Mouse (Mus musculus): ENCODE measurements around the gene Zc3h12d.

DNA sequence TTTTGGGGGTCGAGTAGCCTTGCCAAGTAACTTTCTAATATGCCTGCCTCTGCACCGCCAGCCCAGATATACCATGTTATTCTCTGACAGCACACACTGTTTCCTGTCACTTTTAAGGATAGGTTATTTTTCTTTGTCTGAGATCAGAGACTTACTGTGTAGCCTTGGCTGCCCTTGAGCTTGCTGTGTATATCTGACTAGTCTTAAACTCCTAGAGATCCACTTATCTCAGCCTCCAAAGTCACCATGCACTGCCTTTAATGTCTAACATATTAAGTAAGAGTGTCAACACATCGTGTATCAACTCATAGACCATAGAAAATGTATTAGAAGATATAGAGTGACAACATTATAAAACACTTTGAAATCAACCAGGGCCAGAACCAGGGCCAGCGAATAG is 12.7 kb upstream of the Zc3h12d start:
- TF ChIP-seq CTCF (IDR thresholded peaks at IDR 0.05; ENCODE audit: low read depth) (no peak), EP300 (IDR thresholded peaks at IDR 0.05; ENCODE audit: low read depth) (no peak)

All from liver, postnatal 0 days (tissue).